Mouse (Mus musculus): ENCODE data around the gene Ap3b1. TPM values are rescaled to one million over a fixed set of nuclear protein-coding genes. Genes with fewer than 3 reads are reported as not detected.

Ap3b1 gene
- polyA plus RNA-seq, 1 experiment = 37.1 TPM

- TF ChIP-seq GATA1 (IDR thresholded peaks at IDR 0.05; ENCODE audit: low read length) = no peak
Observed at GRCm38 (mm10) chr13:94423600-94423999, 64.8 kb downstream of the Ap3b1 start.

- no peak for TF ChIP-seq GATA1 (IDR thresholded peaks at IDR 0.05; ENCODE audit: low read length)
Observed at GRCm38 (mm10) chr13:94429567-94429966, 70.8 kb downstream of the Ap3b1 start.

- TF ChIP-seq GATA1 (IDR thresholded peaks at IDR 0.05; ENCODE audit: low read length) = no peak
Observed at GRCm38 (mm10) chr13:94439386-94439785, 80.6 kb downstream of the Ap3b1 start.

- TF ChIP-seq GATA1 (IDR thresholded peaks at IDR 0.05; ENCODE audit: low read length) = no peak
Observed at GRCm38 (mm10) chr13:94441199-94441598, 82.4 kb downstream of the Ap3b1 start.

- TF ChIP-seq GATA1 (IDR thresholded peaks at IDR 0.05; ENCODE audit: low read length) = no peak
Observed at GRCm38 (mm10) chr13:94443411-94443810, 84.7 kb downstream of the Ap3b1 start.

GRCm38 (mm10) chr13:94445103-94445502 lies 86.3 kb downstream of the Ap3b1 start:
- TF ChIP-seq GATA1 (IDR thresholded peaks at IDR 0.05; ENCODE audit: low read length) = no peak

GRCm38 (mm10) chr13:94447003-94447402 lies 88.2 kb downstream of the Ap3b1 start:
- TF ChIP-seq GATA1 (IDR thresholded peaks at IDR 0.05; ENCODE audit: low read length) = no peak

- no peak for TF ChIP-seq GATA1 (IDR thresholded peaks at IDR 0.05; ENCODE audit: low read length)
Observed at GRCm38 (mm10) chr13:94449593-94449992, 90.8 kb downstream of the Ap3b1 start.

GRCm38 (mm10) chr13:94451229-94451628 lies 92.5 kb downstream of the Ap3b1 start:
- no peak for TF ChIP-seq GATA1 (IDR thresholded peaks at IDR 0.05; ENCODE audit: low read length)

- TF ChIP-seq GATA1 (IDR thresholded peaks at IDR 0.05; ENCODE audit: low read length) = no peak
Observed at GRCm38 (mm10) chr13:94454131-94454530, 95.4 kb downstream of the Ap3b1 start.

- no peak for TF ChIP-seq GATA1 (IDR thresholded peaks at IDR 0.05; ENCODE audit: low read length)
Observed at GRCm38 (mm10) chr13:94459143-94459542, 100.4 kb downstream of the Ap3b1 start.

GRCm38 (mm10) chr13:94464221-94464620 lies 105.5 kb downstream of the Ap3b1 start:
- TF ChIP-seq GATA1 (IDR thresholded peaks at IDR 0.05; ENCODE audit: low read length) = no peak

GRCm38 (mm10) chr13:94468551-94468950 lies 109.8 kb downstream of the Ap3b1 start:
- no peak for TF ChIP-seq GATA1 (IDR thresholded peaks at IDR 0.05; ENCODE audit: low read length)

GRCm38 (mm10) chr13:94471009-94471672 lies 112.4 kb downstream of the Ap3b1 start:
- no peak for TF ChIP-seq GATA1 (IDR thresholded peaks at IDR 0.05; ENCODE audit: low read length)

GRCm38 (mm10) chr13:94476208-94476607 lies 117.4 kb downstream of the Ap3b1 start:
- no peak for TF ChIP-seq GATA1 (IDR thresholded peaks at IDR 0.05; ENCODE audit: low read length)

GRCm38 (mm10) chr13:94480256-94480655 lies 121.5 kb downstream of the Ap3b1 start:
- no peak for TF ChIP-seq GATA1 (IDR thresholded peaks at IDR 0.05; ENCODE audit: low read length)

GRCm38 (mm10) chr13:94490684-94491083 lies 131.9 kb downstream of the Ap3b1 start:
- TF ChIP-seq GATA1 (IDR thresholded peaks at IDR 0.05; ENCODE audit: low read length) = no peak

- TF ChIP-seq GATA1 (IDR thresholded peaks at IDR 0.05; ENCODE audit: low read length) = no peak
Observed at GRCm38 (mm10) chr13:94491159-94491558, 132.4 kb downstream of the Ap3b1 start.
